Mouse (Mus musculus) left cerebral cortex, adult 18-20 months (tissue): Measurements from ENCODE around the gene Dab2ip. TPM values are rescaled to one million over a fixed set of nuclear protein-coding genes. Genes with fewer than 3 reads are reported as not detected.

ENCODE experiments used
- DNase-seq, 2 experiments: peaks; one replicate each; pipeline ENCODE4 v3.0.0; 2021 to 2022; ENCODE audit warnings: low spot score in 2 of 2, mixed read lengths in 1 of 2
- total RNA-seq, 2 experiments: library from RNA; stranded (reverse); gene quantifications; 2 replicates each; pipeline ENCODE4 v1.2.3; 2021

Gene Dab2ip
- total RNA-seq, 2 experiments from 2014 or later = 133 to 135 TPM

DNA sequence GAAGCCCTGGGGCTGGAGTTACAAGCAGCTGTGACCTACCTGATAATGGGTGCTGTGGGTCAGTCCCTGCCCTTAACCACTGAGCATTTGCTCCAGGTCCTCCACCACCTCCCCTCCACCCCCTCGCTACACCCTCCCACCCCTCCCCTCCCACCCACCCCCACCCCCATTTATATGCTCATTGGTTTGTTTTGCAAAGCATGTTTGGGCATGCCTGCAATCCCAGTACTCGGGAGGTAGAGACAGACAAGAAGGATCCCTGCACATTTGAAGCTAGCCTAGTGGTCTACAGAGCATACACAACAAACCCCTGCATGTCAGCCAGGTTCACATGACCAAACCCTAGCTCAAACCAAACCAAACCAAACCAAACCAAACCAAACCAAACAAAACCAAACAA lies 178.0 kb downstream of the Dab2ip start:
- DNase-seq = no peak

DNA sequence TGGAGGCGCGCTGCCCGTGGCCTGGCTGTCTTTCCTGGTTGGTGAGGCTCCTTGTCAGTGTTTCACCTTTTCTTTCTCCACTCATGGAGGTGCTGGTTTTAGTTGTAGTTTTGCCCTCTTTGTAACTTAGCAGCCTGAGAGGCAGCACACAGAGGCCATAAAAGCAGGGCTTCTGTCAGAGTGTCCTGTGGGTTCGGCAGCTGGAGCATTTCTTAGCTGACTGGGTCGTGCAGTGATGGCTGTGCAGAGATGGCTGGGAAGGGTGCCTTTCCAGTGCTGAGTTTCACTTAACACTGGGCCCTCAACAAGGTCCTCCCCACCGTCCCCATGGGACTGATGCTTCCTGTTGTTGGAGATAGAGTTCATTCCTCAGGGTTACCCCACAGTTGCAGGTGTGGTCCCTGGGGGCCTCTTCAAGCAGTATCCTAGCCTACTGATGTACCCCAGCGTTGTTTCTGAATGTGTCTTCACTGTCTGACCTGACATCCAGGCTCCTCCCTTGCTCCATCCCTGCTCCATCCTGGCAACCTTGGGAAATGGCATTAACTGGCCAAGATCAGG lies 179.5 kb downstream of the Dab2ip start:
- DNase-seq = no peak

- DNase-seq = no peak
These were observed 181.7 kb downstream of the Dab2ip start for GRCm38 (mm10) chr2:35739669-35740254.

DNA sequence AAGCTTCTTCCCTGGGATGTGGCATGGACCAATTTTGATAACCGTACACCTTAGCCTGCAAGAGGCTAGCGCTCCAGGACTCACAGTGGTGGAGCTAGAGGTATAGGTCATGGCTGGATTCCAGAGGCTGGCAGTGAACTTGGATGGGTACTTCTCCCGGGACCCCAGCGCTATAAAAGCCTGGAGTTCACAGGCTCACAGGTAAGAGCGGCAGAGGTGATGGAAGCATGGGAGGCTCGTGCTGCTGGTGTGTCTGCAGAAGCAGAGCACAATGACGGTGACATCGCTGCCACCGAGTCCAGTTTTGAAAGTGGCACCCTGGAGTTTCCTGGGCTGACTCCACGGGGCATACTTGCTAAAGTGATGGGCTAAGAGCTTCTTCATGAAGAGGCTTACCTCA lies 187.8 kb downstream of the Dab2ip start:
- DNase-seq = no peak

DNA sequence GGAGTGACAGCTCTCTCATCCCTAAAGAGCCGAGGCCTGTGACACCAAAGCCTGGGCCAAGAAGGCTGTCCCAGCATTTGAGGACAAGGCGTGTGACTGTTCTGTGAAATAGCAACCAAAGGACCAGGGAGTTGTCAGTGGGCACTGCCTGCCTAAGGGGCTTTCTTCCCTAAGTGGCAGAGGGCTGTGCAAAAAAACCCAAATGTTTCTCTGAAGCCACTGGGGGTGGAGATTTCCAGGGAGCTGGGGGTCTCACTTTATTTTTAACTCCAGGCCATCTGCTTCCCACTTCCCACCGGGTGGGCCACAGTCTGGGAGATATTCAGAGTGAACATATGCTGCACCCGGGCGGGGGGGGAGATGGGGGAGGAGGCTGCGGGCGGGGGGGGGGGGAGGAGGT lies 188.6 kb downstream of the Dab2ip start:
- no peak for DNase-seq

DNA sequence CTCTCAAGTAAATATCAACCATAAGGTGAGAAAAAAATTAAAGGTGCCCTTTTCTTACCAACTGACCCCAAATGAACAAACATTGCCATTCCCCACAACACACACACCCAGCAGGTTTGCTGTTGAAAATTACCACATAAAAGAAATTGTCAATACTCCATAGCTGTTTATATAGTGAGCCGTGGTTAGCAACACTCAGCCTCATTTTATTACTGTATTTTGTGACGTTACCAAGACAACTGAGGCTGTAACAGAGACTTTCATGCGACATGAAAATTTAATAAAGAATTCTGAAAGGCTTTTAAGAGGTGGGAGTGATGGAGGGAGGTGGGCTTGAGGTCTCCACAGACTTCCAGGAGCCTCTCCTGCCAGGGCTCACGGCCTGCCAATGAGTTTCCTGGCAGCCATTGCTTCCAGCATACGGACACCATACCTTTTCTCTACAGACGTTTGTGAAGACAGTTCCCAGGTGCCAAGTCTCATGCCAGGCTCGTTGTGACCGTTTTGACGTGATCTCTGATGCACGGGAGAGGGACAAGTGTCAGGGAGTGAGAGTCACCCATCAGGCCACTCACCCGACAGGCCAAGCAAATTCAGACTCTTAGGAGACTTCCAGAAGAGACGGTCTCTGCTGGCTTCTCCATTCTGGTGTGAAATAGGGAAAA lies 189.4 kb downstream of the Dab2ip start:
- no peak for DNase-seq

GRCm38 (mm10) chr2:35750533-35751141 lies 192.6 kb downstream of the Dab2ip start:
- DNase-seq = no peak

DNA sequence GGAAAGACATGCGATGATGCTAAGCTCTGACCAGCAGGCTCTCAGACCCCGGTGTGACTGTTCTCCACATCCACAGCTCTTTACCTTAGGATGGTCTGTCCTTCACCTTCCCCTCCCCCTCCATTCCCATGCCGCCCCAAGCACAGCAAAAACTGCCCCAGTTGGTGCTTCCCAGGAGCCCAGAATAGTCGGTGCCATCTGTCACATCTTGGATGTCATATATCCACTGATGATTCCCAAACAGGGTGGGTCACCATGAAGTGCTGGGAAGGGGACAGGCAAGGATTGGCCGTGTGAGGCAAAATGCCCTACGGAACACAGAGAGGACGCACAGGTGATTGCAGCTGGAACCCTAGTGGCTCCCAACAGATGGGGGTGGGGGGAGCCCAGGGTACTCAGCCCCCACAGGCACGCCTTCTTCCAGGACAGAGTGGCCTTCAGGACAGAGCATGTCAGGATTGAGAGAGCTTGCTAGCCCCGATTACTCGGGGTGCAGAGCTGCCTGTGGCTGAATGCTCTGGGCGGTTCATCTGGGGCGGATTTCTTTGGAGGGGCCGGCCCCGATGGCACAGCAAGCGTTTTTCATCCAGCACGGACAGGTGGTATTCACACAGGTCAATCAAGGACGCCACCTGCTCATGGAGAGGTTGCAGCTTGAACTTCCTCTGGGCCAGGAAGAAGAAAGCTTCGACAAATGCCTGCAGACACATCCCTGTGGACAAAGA lies 193.9 kb downstream of the Dab2ip start:
- no peak for DNase-seq

- no peak for DNase-seq
These were observed 198.4 kb downstream of the Dab2ip start for GRCm38 (mm10) chr2:35756467-35756866.

GRCm38 (mm10) chr2:35760352-35760751 lies 202.3 kb downstream of the Dab2ip start:
- no peak for DNase-seq

- no peak for DNase-seq
These were observed 202.8 kb downstream of the Dab2ip start for GRCm38 (mm10) chr2:35760867-35761266.

DNA sequence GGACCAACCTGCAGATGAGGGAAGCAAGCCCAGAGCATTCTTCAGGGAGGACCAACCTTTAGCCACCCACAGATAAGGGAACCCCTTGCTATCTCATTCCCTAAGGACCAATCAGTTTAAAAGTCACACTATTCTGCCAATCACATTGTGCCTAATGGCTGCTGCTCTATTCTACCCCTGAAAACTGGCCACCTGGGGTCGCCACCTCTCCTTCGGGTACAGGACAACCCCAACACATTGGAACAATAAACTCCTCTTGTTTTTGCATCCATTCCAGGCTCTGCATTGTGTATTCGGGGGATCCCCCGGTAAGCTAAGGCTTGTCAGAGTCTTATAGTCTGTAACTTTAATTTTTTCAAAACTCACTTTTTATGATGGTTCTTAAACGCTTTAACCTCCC lies 203.4 kb downstream of the Dab2ip start:
- no peak for DNase-seq

- no peak for DNase-seq
These were observed 205.8 kb downstream of the Dab2ip start for GRCm38 (mm10) chr2:35763818-35764217.

DNA sequence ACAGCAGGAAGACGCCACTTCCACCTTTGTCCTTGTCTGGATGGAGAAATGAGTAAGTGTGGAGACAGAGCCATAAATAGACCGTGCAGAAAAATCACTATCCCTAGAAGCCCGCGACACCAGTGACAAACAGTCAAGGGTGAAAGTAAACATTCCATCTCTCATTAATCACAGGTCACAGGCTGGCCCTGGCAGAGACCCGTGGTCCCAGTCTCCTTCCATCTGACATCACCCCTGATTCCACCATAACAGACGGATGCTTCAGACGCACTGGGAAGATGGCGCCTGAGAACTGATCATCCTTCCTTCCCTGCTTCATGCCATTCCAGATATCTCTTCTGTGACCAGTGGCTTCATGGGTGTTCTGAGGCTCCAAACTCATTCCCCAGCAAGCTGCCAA lies 206.3 kb downstream of the Dab2ip start:
- no peak for DNase-seq

DNA sequence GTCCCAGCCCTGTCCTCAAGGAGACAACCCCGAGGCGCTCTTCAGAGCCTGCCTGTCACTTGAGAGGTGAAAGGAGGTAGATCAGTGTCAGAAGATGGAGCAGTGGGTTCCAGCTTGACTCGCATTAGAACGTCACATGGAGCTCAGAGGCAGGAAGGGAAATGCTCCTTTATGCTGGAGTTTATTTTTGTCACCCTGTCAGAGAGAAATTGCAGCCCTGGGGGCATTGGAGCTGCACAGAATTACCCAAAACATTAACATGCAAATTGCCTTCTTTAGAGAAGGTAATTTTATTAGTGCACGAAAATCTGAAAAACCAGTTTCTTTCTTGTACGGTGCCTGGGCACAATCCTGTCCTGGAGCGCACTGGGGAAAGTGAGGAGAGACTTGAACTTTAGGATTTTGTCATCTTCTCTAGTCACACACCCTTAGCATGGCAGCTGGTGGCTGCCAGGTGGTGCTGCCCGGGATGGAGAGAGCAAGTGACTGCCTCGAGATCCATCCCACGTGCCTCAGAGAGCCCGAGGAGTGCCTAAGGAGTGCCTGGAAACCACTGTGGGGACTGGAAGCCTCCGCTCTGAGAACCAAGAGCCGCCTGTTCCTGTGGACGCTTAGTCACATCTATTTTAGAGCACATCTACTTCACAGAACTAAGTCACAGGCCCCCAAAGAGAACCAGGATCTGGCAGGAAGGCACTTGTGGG lies 209.9 kb downstream of the Dab2ip start:
- DNase-seq = peak; percentile 73 to 84

DNA sequence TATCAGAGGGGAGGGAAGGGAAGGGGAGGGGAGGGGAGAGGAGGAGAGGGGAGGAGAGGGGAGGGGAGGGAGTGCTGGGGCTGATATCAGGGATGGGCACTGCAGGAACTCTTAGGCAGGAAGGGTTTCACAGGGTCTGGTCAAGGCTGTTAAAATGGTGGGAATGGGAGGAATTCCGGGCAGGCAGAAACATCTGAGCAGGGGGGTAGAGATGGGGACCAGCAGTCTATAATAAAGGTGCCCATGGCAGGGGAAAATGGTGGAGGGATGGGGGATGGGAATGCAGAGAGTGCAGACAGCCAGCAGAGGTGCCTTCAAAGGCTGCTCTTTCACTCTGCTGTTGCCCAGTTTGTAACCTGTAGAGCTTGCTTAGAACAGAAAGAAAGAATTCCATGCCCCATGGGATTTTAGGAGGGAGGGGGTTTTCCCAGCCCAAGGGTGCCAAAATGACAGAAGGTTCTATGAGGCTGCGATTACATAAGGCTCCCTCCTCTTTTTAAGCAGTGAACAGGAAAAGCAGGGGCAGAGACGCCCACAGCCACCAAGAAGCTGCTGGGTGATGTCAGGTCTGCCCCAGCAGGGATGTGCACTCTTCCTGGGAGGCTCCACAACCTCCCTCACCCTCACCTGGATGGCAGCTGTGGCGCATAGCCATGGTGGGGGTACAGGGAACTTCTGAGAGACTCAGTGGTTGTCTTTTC lies 210.6 kb downstream of the Dab2ip start:
- DNase-seq = peak; percentile 64 to 81

- no peak for DNase-seq
These were observed 211.3 kb downstream of the Dab2ip start for GRCm38 (mm10) chr2:35769398-35769797.

DNA sequence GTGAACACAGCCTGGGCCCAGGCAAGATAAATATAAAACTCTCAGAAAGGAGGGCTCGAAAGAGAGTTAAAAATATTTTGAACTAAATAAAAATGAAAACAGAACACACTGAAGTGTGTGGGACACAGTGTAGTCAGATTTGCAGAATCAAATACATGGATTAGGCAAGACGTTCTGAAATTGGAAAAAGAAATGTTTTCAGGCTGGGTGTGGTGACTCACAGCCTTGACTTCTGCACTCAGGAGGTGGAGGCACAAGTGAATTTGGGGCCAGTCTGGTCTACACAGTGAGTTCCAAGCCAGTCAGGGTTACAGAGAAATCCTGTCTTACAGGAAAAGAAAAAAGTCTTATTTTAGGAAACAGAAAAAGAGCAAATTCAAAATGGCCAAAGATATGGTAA lies 212.5 kb downstream of the Dab2ip start:
- no peak for DNase-seq

GRCm38 (mm10) chr2:35775651-35776055 lies 217.6 kb downstream of the Dab2ip start:
- DNase-seq = peak; percentile 56 to 67

GRCm38 (mm10) chr2:35776935-35777334 lies 218.9 kb downstream of the Dab2ip start:
- DNase-seq = no peak

DNA sequence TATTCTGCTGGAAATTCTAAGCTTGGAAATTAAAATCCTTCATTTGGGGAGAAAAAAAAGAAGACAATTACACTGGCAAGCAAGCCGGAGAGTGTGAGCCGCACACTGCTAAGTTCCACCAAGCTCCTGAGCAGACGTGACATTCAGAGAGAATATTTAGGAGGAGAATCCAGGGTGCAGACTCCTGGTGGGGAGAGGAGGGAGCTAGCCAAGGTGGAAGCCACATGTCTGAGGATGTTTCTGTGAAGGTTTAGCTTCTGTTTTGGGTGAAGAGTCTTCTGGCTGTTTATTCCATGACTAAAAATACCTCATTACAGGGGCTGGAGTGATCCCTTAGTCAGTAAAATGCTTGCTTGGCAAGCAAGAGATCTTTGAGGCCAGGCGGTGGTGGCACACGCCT lies 221.2 kb downstream of the Dab2ip start:
- DNase-seq = no peak
